Mouse (Mus musculus) layer of hippocampus, postnatal 36 days (tissue): ENCODE results near the gene Psmb9. TPM values are rescaled to one million over a fixed set of nuclear protein-coding genes. Genes with fewer than 3 reads are reported as not detected.
"Not testable (repeated sequence)": the region's sequence is repeated elsewhere in the genome, so short reads cannot be mapped to it uniquely, and the experiment has no call there.

ENCODE experiments used
- DNase-seq, 2 experiments: peaks; one replicate each; pipeline ENCODE4 v3.0.0; 2022
- total RNA-seq, 2 experiments: library from RNA; stranded (reverse); gene quantifications; 2 replicates each; pipeline ENCODE4 v1.2.3; 2021

Psmb9 gene
- total RNA-seq, 2 experiments from 2014 or later: 1.2 to 1.7 TPM

- no peak for DNase-seq
Measured at GRCm38 (mm10) chr17:34183564-34184219, 3.9 kb downstream of the Psmb9 start.

GRCm38 (mm10) chr17:34179913-34180859 lies 7.4 kb downstream of the Psmb9 start:
- no peak for DNase-seq

GRCm38 (mm10) chr17:34179019-34179418 lies 8.5 kb downstream of the Psmb9 start:
- DNase-seq: no peak

GRCm38 (mm10) chr17:34177179-34177578 lies 10.4 kb downstream of the Psmb9 start:
- DNase-seq: no peak

GRCm38 (mm10) chr17:34174075-34174474 lies 13.5 kb downstream of the Psmb9 start:
- DNase-seq: no peak

GRCm38 (mm10) chr17:34172528-34172927 lies 15.0 kb downstream of the Psmb9 start:
- DNase-seq: no peak

GRCm38 (mm10) chr17:34170877-34171498 lies 16.6 kb downstream of the Psmb9 start:
- peak; percentile 74 to 76 for DNase-seq

GRCm38 (mm10) chr17:34170487-34170876 lies 17.1 kb downstream of the Psmb9 start:
- DNase-seq: no peak

GRCm38 (mm10) chr17:34169279-34169678 lies 18.3 kb downstream of the Psmb9 start:
- peak in 1 of 2 experiments; percentile 23 for DNase-seq

GRCm38 (mm10) chr17:34165033-34165730 lies 22.4 kb downstream of the Psmb9 start:
- no peak for DNase-seq

- peak in 1 of 2 experiments; percentile 16 for DNase-seq
Measured at GRCm38 (mm10) chr17:34164202-34164895, 23.2 kb downstream of the Psmb9 start.

- no peak for DNase-seq
Measured at GRCm38 (mm10) chr17:34155534-34155933, 32.0 kb downstream of the Psmb9 start.

GRCm38 (mm10) chr17:34152923-34153322 lies 34.6 kb downstream of the Psmb9 start, which contains the start of gene H2-DMb1:
H2-DMb1 (plus strand) TSS chr17:34153072.
- no peak for DNase-seq

GRCm38 (mm10) chr17:34144960-34145371 lies 42.6 kb downstream of the Psmb9 start:
- DNase-seq: no peak

- DNase-seq: not testable (repeated sequence)
Measured at GRCm38 (mm10) chr17:34144221-34144620, 43.3 kb downstream of the Psmb9 start.

GRCm38 (mm10) chr17:34143461-34143860 lies 44.1 kb downstream of the Psmb9 start:
- DNase-seq: no peak

GRCm38 (mm10) chr17:34143033-34143432 lies 44.5 kb downstream of the Psmb9 start, which contains the start of gene H2-DMb2:
H2-DMb2 (plus strand) TSS chr17:34143307.
- DNase-seq: no peak

- DNase-seq: no peak
Measured at GRCm38 (mm10) chr17:34142456-34143010, 45.0 kb downstream of the Psmb9 start.

GRCm38 (mm10) chr17:34141448-34141847 lies 46.1 kb downstream of the Psmb9 start:
- DNase-seq: peak in 1 of 2 experiments; percentile 57

- no peak for DNase-seq
Measured at GRCm38 (mm10) chr17:34140240-34140639, 47.3 kb downstream of the Psmb9 start.

- no peak for DNase-seq
Measured at GRCm38 (mm10) chr17:34139416-34139815, 48.1 kb downstream of the Psmb9 start.
